Mouse (Mus musculus) spleen, adult 2 months (tissue): ENCODE results near the gene Rpgrip1l. TPM values are rescaled to one million over a fixed set of nuclear protein-coding genes. Genes with fewer than 3 reads are reported as not detected.

Experiments used
- DNase-seq, 2 experiments: peaks; one replicate each; pipeline versions ENCODE4 v3.0.0 to v3.0.0-alpha.2; 2012 to 2021; ENCODE audit warnings: low spot score in 2 of 2, low read depth in 1 of 2
- H3K27ac ChIP-seq: fragments of 200-500 bp; 2 replicates; pipeline ENCODE4 v1.5.1; 2012; ENCODE audit warnings: low read length, inconsistent platforms; ENCODE audit not compliant: insufficient read depth
- H3K27me3 ChIP-seq: fragments of 200-500 bp; 2 replicates; pipeline ENCODE4 v1.6.1; 2012; ENCODE audit warnings: mild to moderate bottlenecking, moderate library complexity, low read length, inconsistent platforms; ENCODE audit not compliant: control insufficient read depth, insufficient read depth
- H3K36me3 ChIP-seq: fragments of 200-500 bp; 2 replicates; pipeline ENCODE4 v1.6.1; 2012; ENCODE audit warnings: mild to moderate bottlenecking, low read length, inconsistent platforms; ENCODE audit not compliant: control insufficient read depth, insufficient read depth
- H3K4me1 ChIP-seq: fragments of 200-500 bp; 2 replicates; pipeline ENCODE4 v1.6.1; 2011; ENCODE audit warnings: inconsistent platforms; ENCODE audit not compliant: control insufficient read depth, insufficient read depth, insufficient read length
- H3K4me3 ChIP-seq: fragments of 200-500 bp; 2 replicates; pipeline ENCODE4 v1.5.1; 2011; ENCODE audit warnings: mild to moderate bottlenecking, inconsistent platforms; ENCODE audit not compliant: insufficient read depth, insufficient read length; ENCODE audit errors: extremely low read depth
- CTCF ChIP-seq: fragments of 200-500 bp; IDR thresholded peaks from 2 replicates; pipeline ENCODE4 v1.5.1; 2011; ENCODE audit warnings: mild to moderate bottlenecking, inconsistent platforms; ENCODE audit not compliant: insufficient read depth, insufficient read length, insufficient replicate concordance; ENCODE audit errors: extremely low read depth
- POLR2A ChIP-seq: fragments of 200-500 bp; IDR thresholded peaks from 2 replicates; pipeline ENCODE4 v1.6.1; 2011; ENCODE audit warnings: low read depth, low read length, inconsistent platforms
- WGBS: fragments of 180-500 bp; shearing (Covaris S2); methylation state at CpG from one replicate; pipeline ENCODE4 v1.1.7; 2018; 5-methylcytosine and 5-hydroxymethylcytosine counted together
- polyA plus RNA-seq: library from polyadenylated mRNA; depleted of rRNA; stranded (reverse); fragments of >200 nt; gene quantifications from 2 replicates; pipeline ENCODE4 v1.2.3, GENCODE M21; 2012

Rpgrip1l gene
- polyA plus RNA-seq, 1 experiment: 0.30 TPM

- WGBS: 85% methylated on average over 2 of the region's 2 CpGs
- TF ChIP-seq POLR2A (no peak), CTCF (no peak)
- DNase-seq: no peak
- Histone ChIP-seq H3K4me3 (no peak overlapping the region), H3K36me3 (no peaks in the 10 kb centered on the region), H3K4me1 (no peaks in the 10 kb centered on the region), H3K27ac (no peak overlapping the region), H3K27me3 (no peaks in the 10 kb centered on the region)
Measured at GRCm38 (mm10) chr8:91194081-91194480, 119.0 kb downstream of the Rpgrip1l start.

- no peaks in the 10 kb centered on the region for H3K4me1 ChIP-seq
- no peak for DNase-seq
- H3K27me3 ChIP-seq: no peaks in the 10 kb centered on the region
- no peak for TF ChIP-seq POLR2A
- no peak for TF ChIP-seq CTCF
- no peak overlapping the region for H3K27ac ChIP-seq
- H3K36me3 ChIP-seq: no peaks in the 10 kb centered on the region
- 88% methylated on average over 5 of the region's 5 CpGs for WGBS
- H3K4me3 ChIP-seq: no peak overlapping the region
Measured at GRCm38 (mm10) chr8:91192941-91193340, 120.1 kb downstream of the Rpgrip1l start.

- no peak overlapping the region for H3K27ac ChIP-seq
- H3K4me3 ChIP-seq: no peak overlapping the region
Measured at GRCm38 (mm10) chr8:91190816-91191340, 122.2 kb downstream of the Rpgrip1l start.

GRCm38 (mm10) chr8:91188152-91188551, 124.9 kb downstream of the Rpgrip1l start:
- DNase-seq: no peak
- TF ChIP-seq CTCF (no peak), POLR2A (no peak)
- 69% methylated on average over 10 of the region's 11 CpGs for WGBS
- Histone ChIP-seq H3K36me3 (no peaks in the 10 kb centered on the region), H3K4me1 (no peaks in the 10 kb centered on the region), H3K27me3 (no peaks in the 10 kb centered on the region), H3K4me3 (no peak overlapping the region), H3K27ac (no peak overlapping the region)

More at GRCm38 (mm10) chr8:91190816-91191340, 122.2 kb downstream of the Rpgrip1l start:
- WGBS: 4% methylated on average over 17 of the region's 17 CpGs
- TF ChIP-seq CTCF (peak; percentile 52; the same call in 1 of the 2 replicates), POLR2A (no peak)
- Histone ChIP-seq H3K4me1 (no peaks in the 10 kb centered on the region), H3K27me3 (no peaks in the 10 kb centered on the region), H3K36me3 (no peaks in the 10 kb centered on the region)
- peak in 1 of 2 experiments; percentile 5 for DNase-seq

- TF ChIP-seq CTCF (no peak), POLR2A (no peak)
- Histone ChIP-seq H3K4me1 (no peaks in the 10 kb centered on the region), H3K27ac (no peak overlapping the region), H3K27me3 (no peaks in the 10 kb centered on the region), H3K36me3 (no peaks in the 10 kb centered on the region), H3K4me3 (no peak overlapping the region)
- WGBS: 47% methylated on average over 12 of the region's 12 CpGs
- no peak for DNase-seq
Measured at GRCm38 (mm10) chr8:91186372-91186771, 126.7 kb downstream of the Rpgrip1l start.

GRCm38 (mm10) chr8:91177708-91178107, 135.4 kb downstream of the Rpgrip1l start:
- WGBS: 60% methylated on average over 1 of the region's 1 CpGs
- no peak for DNase-seq
- TF ChIP-seq CTCF: no peak
- TF ChIP-seq POLR2A: no peak
- Histone ChIP-seq H3K27me3 (no peaks in the 10 kb centered on the region), H3K4me3 (no peak overlapping the region), H3K4me1 (no peaks in the 10 kb centered on the region), H3K36me3 (no peaks in the 10 kb centered on the region), H3K27ac (no peak overlapping the region)

- Histone ChIP-seq H3K4me3 (no peak overlapping the region), H3K4me1 (no peaks in the 10 kb centered on the region), H3K27me3 (no peaks in the 10 kb centered on the region), H3K27ac (no peak overlapping the region), H3K36me3 (no peaks in the 10 kb centered on the region)
- TF ChIP-seq POLR2A: no peak
- no peak for TF ChIP-seq CTCF
- DNase-seq: no peak
- 63% methylated on average over 14 of the region's 14 CpGs for WGBS
Measured at GRCm38 (mm10) chr8:91176176-91176575, 136.9 kb downstream of the Rpgrip1l start.

- H3K27me3 ChIP-seq: no peaks in the 10 kb centered on the region
- H3K4me3 ChIP-seq: no peak overlapping the region
- H3K36me3 ChIP-seq: no peaks in the 10 kb centered on the region
- no peaks in the 10 kb centered on the region for H3K4me1 ChIP-seq
- H3K27ac ChIP-seq: no peak overlapping the region
- 86% methylated on average over 13 of the region's 13 CpGs for WGBS
- TF ChIP-seq POLR2A (no peak), CTCF (no peak)
- DNase-seq: no peak
Measured at GRCm38 (mm10) chr8:91171605-91172004, 141.5 kb downstream of the Rpgrip1l start.
